Mouse (Mus musculus) B cell, adult 2 months (primary cell): ENCODE data around the gene Cbx7.

Experiments used
- DNase-seq, 2 experiments: peaks; one replicate each; pipeline ENCODE4 v3.0.0; 2022

The Cbx7 gene

GRCm38 (mm10) chr15:80000694-80001093 is 29.8 kb upstream of the Cbx7 start:
- no peak for DNase-seq

- DNase-seq: no peak
Measured at GRCm38 (mm10) chr15:79997988-79998387, 27.1 kb upstream of the Cbx7 start.

GRCm38 (mm10) chr15:79996781-79997180 is 25.9 kb upstream of the Cbx7 start:
- DNase-seq: no peak

GRCm38 (mm10) chr15:79995552-79995951 is 24.6 kb upstream of the Cbx7 start:
- DNase-seq: no peak

- DNase-seq: no peak
Measured at GRCm38 (mm10) chr15:79994566-79994965, 23.6 kb upstream of the Cbx7 start.

GRCm38 (mm10) chr15:79986182-79986581 is 15.3 kb upstream of the Cbx7 start:
- no peak for DNase-seq

- no peak for DNase-seq
Measured at GRCm38 (mm10) chr15:79985471-79985870, 14.6 kb upstream of the Cbx7 start.

- DNase-seq: no peak
Measured at GRCm38 (mm10) chr15:79984152-79984551, 13.2 kb upstream of the Cbx7 start.

- DNase-seq: no peak
Measured at GRCm38 (mm10) chr15:79980716-79981115, 9.8 kb upstream of the Cbx7 start.

- no peak for DNase-seq
Measured at GRCm38 (mm10) chr15:79972186-79972585, 1.3 kb upstream of the Cbx7 start.

- no peak for DNase-seq
Measured at GRCm38 (mm10) chr15:79970491-79970890, 428 bp downstream of the Cbx7 start.

- no peak for DNase-seq
Measured at GRCm38 (mm10) chr15:79967346-79967745, 3.6 kb downstream of the Cbx7 start.

- DNase-seq: no peak
Measured at GRCm38 (mm10) chr15:79964376-79964775, 6.5 kb downstream of the Cbx7 start.

GRCm38 (mm10) chr15:79962661-79963060 is 8.3 kb downstream of the Cbx7 start:
- no peak for DNase-seq

- DNase-seq: no peak
Measured at GRCm38 (mm10) chr15:79961366-79961921, 9.5 kb downstream of the Cbx7 start.

- DNase-seq: no peak
Measured at GRCm38 (mm10) chr15:79958418-79958817, 12.5 kb downstream of the Cbx7 start.

GRCm38 (mm10) chr15:79956559-79956958 is 14.4 kb downstream of the Cbx7 start:
- no peak for DNase-seq

- no peak for DNase-seq
Measured at GRCm38 (mm10) chr15:79953470-79953869, 17.4 kb downstream of the Cbx7 start.

- DNase-seq: no peak
Measured at GRCm38 (mm10) chr15:79952504-79953231, 18.3 kb downstream of the Cbx7 start.

- no peak for DNase-seq
Measured at GRCm38 (mm10) chr15:79951730-79952503, 19.0 kb downstream of the Cbx7 start.

GRCm38 (mm10) chr15:79951226-79951625 is 19.7 kb downstream of the Cbx7 start:
- DNase-seq: no peak

GRCm38 (mm10) chr15:79950250-79951025 is 20.5 kb downstream of the Cbx7 start:
- DNase-seq: peak; percentile 75 to 77

GRCm38 (mm10) chr15:79947681-79948080 is 23.2 kb downstream of the Cbx7 start:
- no peak for DNase-seq
